Mouse (Mus musculus) testis, adult 2 months (tissue): Measurements from ENCODE around the gene Babam2. TPM values are rescaled to one million over a fixed set of nuclear protein-coding genes. Genes with fewer than 3 reads are reported as not detected.

ENCODE experiments used
- H3K27ac ChIP-seq: fragments of 200-500 bp; 2 replicates; pipeline ENCODE4 v1.5.1; 2012; ENCODE audit warnings: low read depth, low read length; ENCODE audit not compliant: control insufficient read depth, insufficient read depth
- H3K27me3 ChIP-seq: fragments of 200-500 bp; 2 replicates; pipeline ENCODE4 v1.6.1; 2012; ENCODE audit warnings: mild to moderate bottlenecking, low read length, moderate library complexity; ENCODE audit not compliant: control insufficient read depth, insufficient read depth
- H3K36me3 ChIP-seq: fragments of 200-500 bp; 2 replicates; pipeline ENCODE4 v1.6.1; 2012; ENCODE audit warnings: mild to moderate bottlenecking, low read length; ENCODE audit not compliant: control insufficient read depth, insufficient read depth
- H3K4me1 ChIP-seq: fragments of 200-500 bp; 2 replicates; pipeline ENCODE4 v1.6.1; 2012; ENCODE audit warnings: low read length; ENCODE audit not compliant: control insufficient read depth, insufficient read depth
- H3K4me3 ChIP-seq: fragments of 200-500 bp; 2 replicates; pipeline ENCODE4 v1.5.1; 2012; ENCODE audit warnings: low read depth, mild to moderate bottlenecking, low read length, moderate library complexity, mixed read lengths; ENCODE audit not compliant: control insufficient read depth
- CTCF ChIP-seq: fragments of 200-500 bp; IDR thresholded peaks from 2 replicates; pipeline ENCODE4 v1.5.1; 2012; ENCODE audit warnings: low read depth, mild to moderate bottlenecking, inconsistent platforms, low read length, moderate library complexity; ENCODE audit not compliant: control insufficient read depth, insufficient read depth, insufficient replicate concordance
- POLR2A ChIP-seq: fragments of 200-500 bp; IDR thresholded peaks from 2 replicates; pipeline ENCODE4 v1.6.1; 2012; ENCODE audit warnings: low read depth, mild to moderate bottlenecking, inconsistent platforms, low read length, moderate library complexity; ENCODE audit not compliant: control insufficient read depth
- polyA plus RNA-seq: library from polyadenylated mRNA; depleted of rRNA; stranded (reverse); fragments of >200 nt; gene quantifications from 2 replicates; pipeline ENCODE4 v1.2.3, GENCODE M21; 2012

Gene Babam2
- polyA plus RNA-seq, 1 experiment, result 38.5 TPM

DNA sequence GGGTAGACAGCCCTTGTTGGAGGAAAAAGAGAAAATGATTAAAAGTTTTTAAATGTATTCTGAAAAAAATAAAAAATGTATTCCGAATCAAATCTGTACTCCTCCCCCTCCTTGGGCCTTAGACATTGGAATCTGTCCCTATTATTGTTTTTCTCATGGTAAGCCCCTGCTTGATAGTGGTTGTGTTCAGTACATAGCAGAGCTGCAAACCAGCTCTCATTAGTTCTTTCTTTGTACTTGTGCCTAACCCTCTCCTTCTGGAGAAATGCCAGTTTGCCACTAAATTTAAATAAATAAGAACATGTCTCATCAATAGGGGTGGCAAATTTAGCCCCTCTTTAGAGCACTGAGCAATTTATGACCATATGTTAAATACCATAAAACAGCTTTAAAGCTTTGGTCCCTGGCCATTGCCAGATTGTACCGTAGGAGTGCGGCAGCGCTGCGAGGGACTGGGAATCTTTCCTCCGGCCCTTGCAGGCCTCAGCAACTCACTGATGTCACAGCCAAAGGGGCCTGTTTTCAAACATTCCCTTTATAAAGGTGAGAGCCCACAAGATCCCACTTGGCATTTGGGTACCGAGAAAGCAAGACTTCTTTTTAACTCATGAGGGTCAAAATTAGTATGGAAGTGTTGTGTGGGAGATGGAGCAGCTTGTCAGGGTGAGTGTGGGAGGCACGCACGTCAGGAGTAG lies 52.9 kb downstream of the Babam2 start:
- no peaks in the 10 kb centered on the region for H3K4me1 ChIP-seq
- TF ChIP-seq POLR2A (no peak), CTCF (no peak)
- H3K36me3 ChIP-seq, result no peaks in the 10 kb centered on the region

DNA sequence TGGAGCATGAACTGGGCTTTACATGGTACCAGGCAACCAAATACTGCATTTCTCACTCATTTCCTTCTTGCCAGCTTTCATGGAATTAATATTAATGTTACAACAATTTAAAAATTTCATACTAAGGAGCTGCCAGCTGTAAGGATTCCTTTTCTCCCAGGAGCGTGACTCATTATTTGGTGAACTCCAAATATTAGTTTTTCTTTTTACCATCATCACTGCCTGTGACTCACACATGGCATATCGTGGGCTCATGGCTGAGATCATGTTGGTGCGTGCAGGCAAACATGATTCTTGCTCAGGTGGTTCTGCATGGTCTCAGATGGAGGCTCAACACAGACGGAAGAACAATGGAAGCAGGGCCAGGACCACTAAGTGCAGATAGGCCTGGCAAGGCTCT lies 53.5 kb downstream of the Babam2 start:
- Histone ChIP-seq H3K4me3 (no peak overlapping the region), H3K27me3 (no peaks in the 10 kb centered on the region), H3K4me1 (no peaks in the 10 kb centered on the region), H3K27ac (no peak overlapping the region), H3K36me3 (no peaks in the 10 kb centered on the region)
- TF ChIP-seq CTCF, result no peak
- TF ChIP-seq POLR2A, result no peak

More for the DNA sequence above, 52.9 kb downstream of the Babam2 start:
- Histone ChIP-seq H3K4me3 (no peak overlapping the region), H3K27me3 (no peaks in the 10 kb centered on the region), H3K27ac (no peak overlapping the region)

DNA sequence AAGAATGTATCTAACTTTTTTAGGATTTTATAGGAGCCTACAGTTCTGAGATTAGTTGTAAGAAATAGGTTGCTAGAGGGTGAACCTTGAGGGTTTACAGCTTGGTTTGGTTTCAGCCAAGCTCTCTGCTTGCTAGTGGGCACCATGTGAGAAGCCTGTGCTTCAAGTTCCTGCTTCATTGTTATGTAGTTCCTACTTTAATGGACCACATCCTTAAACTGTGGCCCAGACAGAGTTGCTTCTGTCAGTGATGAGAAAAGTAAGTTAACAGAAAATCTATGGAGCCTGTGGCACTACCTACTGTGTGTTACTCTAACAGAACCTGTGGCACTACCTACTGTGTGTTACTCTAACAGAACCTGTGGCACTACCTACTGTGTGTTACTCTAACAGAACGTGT lies 57.1 kb downstream of the Babam2 start:
- TF ChIP-seq CTCF, result no peak
- TF ChIP-seq POLR2A, result no peak
- H3K4me3 ChIP-seq, result no peak overlapping the region
- no peak overlapping the region for H3K27ac ChIP-seq
- H3K36me3 ChIP-seq, result no peaks in the 10 kb centered on the region
- H3K4me1 ChIP-seq, result no peaks in the 10 kb centered on the region
- H3K27me3 ChIP-seq, result no peaks in the 10 kb centered on the region

DNA sequence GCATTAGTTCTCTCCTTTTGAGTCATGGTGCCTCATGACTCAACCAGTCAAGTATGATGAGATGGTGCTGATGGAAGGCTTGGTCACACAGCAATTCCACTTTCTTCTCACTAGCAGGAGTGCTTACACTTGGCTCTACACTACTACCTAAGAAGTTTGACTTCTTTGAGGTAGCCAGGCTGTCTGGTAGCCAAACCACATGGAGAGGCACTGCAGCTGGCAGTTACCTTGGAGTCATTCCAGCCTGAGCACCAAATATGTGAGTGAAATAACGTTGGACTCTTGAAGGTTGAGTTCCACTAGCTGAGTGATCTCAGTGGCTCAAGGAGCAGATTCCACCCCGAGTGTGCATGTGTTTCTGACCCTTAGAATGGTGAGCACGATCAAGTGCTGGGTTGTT lies 57.8 kb downstream of the Babam2 start:
- TF ChIP-seq CTCF (no peak), POLR2A (no peak)
- H3K27ac ChIP-seq, result no peak overlapping the region
- no peaks in the 10 kb centered on the region for H3K4me1 ChIP-seq
- H3K27me3 ChIP-seq, result no peaks in the 10 kb centered on the region
- H3K36me3 ChIP-seq, result no peaks in the 10 kb centered on the region
- H3K4me3 ChIP-seq, result no peak overlapping the region

DNA sequence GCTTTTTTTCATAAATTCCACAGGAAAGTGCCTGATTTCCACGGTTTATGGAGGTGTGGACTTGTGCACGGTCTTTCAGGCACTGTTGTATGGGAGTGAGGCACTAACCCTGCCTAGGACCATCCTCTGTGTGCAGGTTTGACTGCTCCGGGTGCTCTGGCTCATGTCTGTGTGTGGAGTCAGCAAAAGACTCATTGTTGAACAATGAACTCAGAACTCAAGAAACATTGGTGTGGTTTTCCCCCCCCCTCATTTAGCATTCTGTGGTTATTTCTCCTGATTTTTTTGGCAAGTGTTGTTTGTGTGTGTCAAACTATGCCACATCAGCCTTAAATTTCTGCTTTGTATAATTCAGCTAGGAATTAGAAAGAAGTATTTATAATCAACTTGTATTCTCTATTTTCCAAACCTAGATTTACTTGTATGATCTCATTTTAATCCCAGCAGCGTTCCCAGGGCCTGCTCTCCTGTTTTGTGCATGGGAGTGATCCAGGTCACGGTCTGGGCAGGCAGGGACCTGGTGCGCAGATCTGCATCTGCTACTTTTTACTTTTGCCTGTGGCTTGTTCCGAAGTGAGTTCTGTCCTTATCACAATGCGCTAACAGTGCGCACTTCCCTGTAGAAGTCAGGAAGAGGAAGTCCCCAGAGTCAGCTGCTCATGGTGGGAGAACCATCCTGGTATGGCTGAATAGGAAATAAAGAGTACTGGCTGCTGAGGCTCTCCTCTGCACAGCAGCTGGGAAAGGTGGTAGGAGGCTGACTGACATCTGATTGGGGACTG lies 61.0 kb downstream of the Babam2 start:
- no peaks in the 10 kb centered on the region for H3K4me1 ChIP-seq
- no peak overlapping the region for H3K27ac ChIP-seq
- no peak for TF ChIP-seq CTCF
- TF ChIP-seq POLR2A, result no peak
- H3K4me3 ChIP-seq, result no peak overlapping the region
- H3K36me3 ChIP-seq, result no peaks in the 10 kb centered on the region
- no peaks in the 10 kb centered on the region for H3K27me3 ChIP-seq

DNA sequence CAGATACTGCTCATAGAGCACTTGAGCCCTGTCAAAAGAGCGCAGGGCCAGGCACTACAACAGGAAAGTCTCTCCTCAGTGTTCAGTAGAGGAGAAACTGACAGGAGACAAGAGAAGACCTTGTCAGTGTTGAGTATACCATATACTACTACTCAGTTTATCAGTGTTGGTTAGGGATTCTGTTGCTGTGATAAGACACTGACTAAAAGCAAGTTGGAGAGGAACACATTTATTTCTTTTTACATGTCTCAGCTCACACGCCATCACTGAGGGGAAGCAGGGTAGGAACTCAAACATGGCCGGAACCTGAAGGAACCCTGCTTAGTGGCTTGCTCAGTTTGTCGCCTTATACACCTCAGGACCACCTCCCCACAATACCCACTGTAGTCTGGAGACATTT lies 64.4 kb downstream of the Babam2 start:
- no peak for TF ChIP-seq CTCF
- no peak for TF ChIP-seq POLR2A
- H3K4me3 ChIP-seq, result no peak overlapping the region
- no peak overlapping the region for H3K27ac ChIP-seq
- H3K27me3 ChIP-seq, result no peaks in the 10 kb centered on the region
- H3K36me3 ChIP-seq, result no peaks in the 10 kb centered on the region
- no peaks in the 10 kb centered on the region for H3K4me1 ChIP-seq

DNA sequence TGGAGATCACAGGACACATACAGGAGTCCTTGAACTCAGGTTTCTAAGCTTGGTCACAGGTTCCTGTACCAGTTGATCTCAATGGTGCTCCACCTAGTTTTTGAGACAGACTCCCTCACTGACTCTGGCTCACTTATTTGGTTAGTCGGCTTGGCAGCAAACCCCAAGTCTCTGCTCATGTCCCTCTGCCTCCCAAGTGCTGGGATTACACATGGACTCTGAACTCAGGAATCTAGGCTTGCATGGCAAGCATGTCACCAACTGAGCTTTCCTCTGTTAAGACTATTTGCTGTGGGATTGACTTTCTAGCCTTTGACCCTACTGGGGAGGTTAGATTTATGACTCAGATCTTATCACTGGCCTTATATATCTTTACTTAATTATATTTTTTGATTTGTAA lies 65.3 kb downstream of the Babam2 start:
- H3K27ac ChIP-seq, result no peak overlapping the region
- H3K36me3 ChIP-seq, result no peaks in the 10 kb centered on the region
- no peak overlapping the region for H3K4me3 ChIP-seq
- no peaks in the 10 kb centered on the region for H3K4me1 ChIP-seq
- H3K27me3 ChIP-seq, result no peaks in the 10 kb centered on the region
- no peak for TF ChIP-seq POLR2A
- no peak for TF ChIP-seq CTCF
